Mouse (Mus musculus): ENCODE data around the gene Prr30. TPM values are rescaled to one million over a fixed set of nuclear protein-coding genes. Genes with fewer than 3 reads are reported as not detected.
"Not testable (repeated sequence)": the region's sequence is repeated elsewhere in the genome, so short reads cannot be mapped to it uniquely, and the experiment has no call there.

Gene Prr30
- not detected for polyA plus RNA-seq (2012; fragmentation: generic; extraction: Trizol)

GRCm38 (mm10) chr14:101200230-101200629, at the start of gene Prr30:
Gene Prr30, minus strand, starts transcription at chr14:101200330.
- no peak within 1 kb of the TSS for H3K4me2 ChIP-seq (ENCODE audit: low read depth)
- H3K36me3 ChIP-seq (ENCODE audit: control insufficient read depth, insufficient read depth) = no peaks in the 10 kb centered on the region
- H3ac ChIP-seq (ENCODE audit: control insufficient read depth, insufficient read length) = no peak within 1 kb of the TSS
- H3K27me3 ChIP-seq (ENCODE audit: control insufficient read depth, insufficient read depth, insufficient read length) = no peaks in the 10 kb centered on the region
- no peaks in the 10 kb centered on the region for H3K79me2 ChIP-seq (ENCODE audit: control insufficient read depth, insufficient read depth)
- TF ChIP-seq E2F4 (IDR thresholded peaks at IDR 0.05; ENCODE audit: insufficient read depth) = no peak
- TF ChIP-seq POLR2A (IDR thresholded peaks at IDR 0.05; ENCODE audit: insufficient read length, low read depth) = no peak
- TF ChIP-seq TCF12 (IDR thresholded peaks at IDR 0.05; ENCODE audit: insufficient read depth, poor library complexity, severe bottlenecking) = no peak
- TF ChIP-seq MAX (IDR thresholded peaks at IDR 0.05; ENCODE audit: low read depth) = no peak
- TF ChIP-seq MYOD1 (IDR thresholded peaks at IDR 0.05; ENCODE audit: control insufficient read depth in 1 of 3, insufficient read length in 2 of 3, low read depth in 2 of 3) = no peak
- no peak within 1 kb of the TSS for H3K4me3 ChIP-seq

- H3K27me3 ChIP-seq (ENCODE audit: control insufficient read depth, insufficient read depth, insufficient read length) = no peaks in the 10 kb centered on the region
Measured at GRCm38 (mm10) chr14:101246793-101247192, 46.7 kb upstream of the Prr30 start.

GRCm38 (mm10) chr14:101245706-101246105, 45.6 kb upstream of the Prr30 start:
- TF ChIP-seq CEBPB (IDR thresholded peaks at IDR 0.05; ENCODE audit: insufficient read depth, poor library complexity, severe bottlenecking) (no peak), REST (IDR thresholded peaks at IDR 0.05; ENCODE audit: insufficient read depth, insufficient read length) (no peak), SRF (IDR thresholded peaks at IDR 0.05; ENCODE audit: control insufficient read depth, insufficient read length, low read depth) (no peak), USF1 (IDR thresholded peaks at IDR 0.05; ENCODE audit: low read depth) (no peak), MYOD1 (IDR thresholded peaks at IDR 0.05; ENCODE audit: control insufficient read depth in 1 of 3, insufficient read length in 2 of 3, low read depth in 2 of 3) (no peak), POLR2AphosphoS2 (IDR thresholded peaks at IDR 0.05; ENCODE audit: insufficient read length, low read depth) (no peak), MAX (IDR thresholded peaks at IDR 0.05; ENCODE audit: low read depth) (no peak)
- Histone ChIP-seq H3K79me2 (ENCODE audit: control insufficient read depth, insufficient read depth) (no peaks in the 10 kb centered on the region), H3ac (ENCODE audit: control insufficient read depth, insufficient read length) (no peak overlapping the region), H3K4me2 (ENCODE audit: low read depth) (no peak overlapping the region), H3K4me3 (no peak overlapping the region), H3K27me3 (ENCODE audit: control insufficient read depth, insufficient read depth, insufficient read length) (no peaks in the 10 kb centered on the region), H3K36me3 (ENCODE audit: control insufficient read depth, insufficient read depth) (no peaks in the 10 kb centered on the region)

More at GRCm38 (mm10) chr14:101246793-101247192, 46.7 kb upstream of the Prr30 start:
- H3K79me2 ChIP-seq (ENCODE audit: control insufficient read depth, insufficient read depth) = no peaks in the 10 kb centered on the region
- no peak overlapping the region for H3ac ChIP-seq (ENCODE audit: control insufficient read depth, insufficient read length)
- TF ChIP-seq TCF3 (IDR thresholded peaks at IDR 0.05; ENCODE audit: insufficient read length, low read depth) = no peak
- no peak for TF ChIP-seq MYOD1 (IDR thresholded peaks at IDR 0.05; ENCODE audit: control insufficient read depth in 1 of 3, insufficient read length in 2 of 3, low read depth in 2 of 3)
- no peak for TF ChIP-seq TCF12 (IDR thresholded peaks at IDR 0.05; ENCODE audit: insufficient read depth, poor library complexity, severe bottlenecking)
- no peak for TF ChIP-seq MYOG (IDR thresholded peaks at IDR 0.05; ENCODE audit: control insufficient read depth in 1 of 3, insufficient read depth in 1 of 3, insufficient read length in 2 of 3, low read depth in 2 of 3)
- no peak for TF ChIP-seq USF1 (IDR thresholded peaks at IDR 0.05; ENCODE audit: low read depth)
- no peak for TF ChIP-seq MAX (IDR thresholded peaks at IDR 0.05; ENCODE audit: low read depth)
- no peak for TF ChIP-seq CEBPB (IDR thresholded peaks at IDR 0.05; ENCODE audit: insufficient read depth, poor library complexity, severe bottlenecking)
- TF ChIP-seq POLR2AphosphoS2 (IDR thresholded peaks at IDR 0.05; ENCODE audit: insufficient read length, low read depth) = no peak
- no peak for TF ChIP-seq E2F4 (IDR thresholded peaks at IDR 0.05; ENCODE audit: insufficient read depth)
- TF ChIP-seq POLR2A (IDR thresholded peaks at IDR 0.05; ENCODE audit: insufficient read length, low read depth) = no peak
- no peak overlapping the region for H3K4me2 ChIP-seq (ENCODE audit: low read depth)
- no peaks in the 10 kb centered on the region for H3K36me3 ChIP-seq (ENCODE audit: control insufficient read depth, insufficient read depth)
- no peak overlapping the region for H3K4me3 ChIP-seq

- not testable (repeated sequence) for H3K27me3 ChIP-seq (ENCODE audit: control insufficient read depth, insufficient read depth, insufficient read length); H3K4me2 ChIP-seq (ENCODE audit: low read depth); H3K4me3 ChIP-seq; H3ac ChIP-seq (ENCODE audit: control insufficient read depth, insufficient read length); H3K79me2 ChIP-seq (ENCODE audit: control insufficient read depth, insufficient read depth); H3K36me3 ChIP-seq (ENCODE audit: control insufficient read depth, insufficient read depth)
Measured at GRCm38 (mm10) chr14:101244441-101244840, 44.3 kb upstream of the Prr30 start.

GRCm38 (mm10) chr14:101237965-101238364, 37.8 kb upstream of the Prr30 start:
- TF ChIP-seq POLR2AphosphoS2 (IDR thresholded peaks at IDR 0.05; ENCODE audit: insufficient read length, low read depth) (no peak), TCF3 (IDR thresholded peaks at IDR 0.05; ENCODE audit: insufficient read length, low read depth) (no peak), MYOD1 (IDR thresholded peaks at IDR 0.05; ENCODE audit: control insufficient read depth in 1 of 3, insufficient read length in 2 of 3, low read depth in 2 of 3) (no peak), SRF (IDR thresholded peaks at IDR 0.05; ENCODE audit: control insufficient read depth, insufficient read length, low read depth) (no peak), CEBPB (IDR thresholded peaks at IDR 0.05; ENCODE audit: insufficient read depth, poor library complexity, severe bottlenecking) (no peak), REST (IDR thresholded peaks at IDR 0.05; ENCODE audit: insufficient read depth, insufficient read length) (no peak), POLR2A (IDR thresholded peaks at IDR 0.05; ENCODE audit: insufficient read length, low read depth) (no peak), TCF12 (IDR thresholded peaks at IDR 0.05; ENCODE audit: insufficient read depth, poor library complexity, severe bottlenecking) (no peak)
- no peaks in the 10 kb centered on the region for H3K27me3 ChIP-seq (ENCODE audit: control insufficient read depth, insufficient read depth, insufficient read length)
- no peak overlapping the region for H3K4me2 ChIP-seq (ENCODE audit: low read depth)
- no peak overlapping the region for H3K4me3 ChIP-seq
- no peak overlapping the region for H3ac ChIP-seq (ENCODE audit: control insufficient read depth, insufficient read length)
- no peaks in the 10 kb centered on the region for H3K79me2 ChIP-seq (ENCODE audit: control insufficient read depth, insufficient read depth)
- H3K36me3 ChIP-seq (ENCODE audit: control insufficient read depth, insufficient read depth) = no peaks in the 10 kb centered on the region

Data from myocyte (in vitro differentiated cells).